Mouse (Mus musculus) neural tube, embryonic 15.5 days (tissue): ENCODE data around the gene Olfr609. TPM values are rescaled to one million over a fixed set of nuclear protein-coding genes. Genes with fewer than 3 reads are reported as not detected.
"Not testable (repeated sequence)": the region's sequence is repeated elsewhere in the genome, so short reads cannot be mapped to it uniquely, and the experiment has no call there.

Source experiments
- ATAC-seq: fragments of 200-750 bp; cut with Nextera tagmentation; 2 replicates; pipeline ENCODE4 v1.8.0; 2017; ENCODE audit warnings: mild to moderate bottlenecking, moderate TSS enrichment, moderate library complexity; ENCODE audit not compliant: low FRiP score
- H3K27ac ChIP-seq: fragments of 300-500 bp; sonication (generic); replicated peaks from 2 replicates; pipeline ENCODE4 v1.5.1; 2015; ENCODE audit warnings: mild to moderate bottlenecking, inconsistent platforms
- H3K27me3 ChIP-seq: fragments of 300-500 bp; sonication (generic); replicated peaks from 2 replicates; pipeline ENCODE4 v1.6.1; 2015; ENCODE audit warnings: inconsistent platforms
- H3K36me3 ChIP-seq: fragments of 300-500 bp; sonication (generic); 2 replicates; pipeline ENCODE4 v1.6.1; 2015; ENCODE audit warnings: inconsistent platforms
- H3K4me1 ChIP-seq: fragments of 300-500 bp; sonication (generic); 2 replicates; pipeline ENCODE4 v1.6.1; 2015; ENCODE audit warnings: inconsistent platforms
- H3K4me2 ChIP-seq: fragments of 300-500 bp; sonication (generic); 2 replicates; pipeline ENCODE4 v1.6.1; 2015; ENCODE audit warnings: inconsistent platforms, mild to moderate bottlenecking, moderate library complexity
- H3K4me3 ChIP-seq: fragments of 300-500 bp; sonication (generic); replicated peaks from 2 replicates; pipeline ENCODE4 v1.5.1; 2015; ENCODE audit warnings: mild to moderate bottlenecking, inconsistent platforms
- H3K9ac ChIP-seq: fragments of 300-500 bp; sonication (generic); replicated peaks from 2 replicates; pipeline ENCODE4 v1.6.1; 2015; ENCODE audit warnings: mild to moderate bottlenecking, inconsistent platforms
- H3K9me3 ChIP-seq: fragments of 300-500 bp; sonication (generic); replicated peaks from 2 replicates; pipeline ENCODE4 v1.6.1; 2016; ENCODE audit warnings: inconsistent platforms
- WGBS: fragments of 180-500 bp; shearing (Covaris S2); methylation state at CpG from one replicate; pipeline ENCODE4 v1.1.7; 2015; ENCODE audit warnings: mixed read lengths; 5-methylcytosine and 5-hydroxymethylcytosine counted together
- polyA plus RNA-seq: library from polyadenylated mRNA; unstranded; fragments of >200 nt; fragmentation: Nextera tagmentation; extraction: Ambion mirVana; gene quantifications from 2 replicates; pipeline ENCODE4 v1.2.1, GENCODE M21; 2015

Gene Olfr609
- polyA plus RNA-seq = not detected in 2 replicates

DNA sequence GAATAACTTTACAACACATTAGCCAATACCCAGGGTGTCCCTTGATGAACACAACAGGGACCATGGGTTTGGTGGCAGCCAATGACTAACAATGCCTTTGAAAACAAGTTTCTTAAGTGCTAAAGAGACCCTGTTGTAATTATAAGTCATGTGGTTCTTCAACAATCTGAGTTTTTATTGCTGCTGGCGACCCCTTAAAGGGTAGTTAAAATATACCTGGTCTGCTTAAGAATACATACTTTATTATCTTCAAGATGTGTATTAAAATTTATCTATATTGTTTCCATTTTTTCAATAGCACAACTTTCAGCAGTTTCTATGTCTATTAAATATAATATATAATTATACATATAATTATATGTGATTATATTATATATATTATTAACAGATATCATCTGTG lies at the start of gene Olfr609:
TSS of gene Olfr609 (minus strand) at position 101 of the 400 bp plus-strand sequence.
- no peaks in the 10 kb centered on the region for H3K4me1 ChIP-seq
- WGBS = 65% methylated on average over 1 of the region's 1 CpGs
- H3K27me3 ChIP-seq = no peaks in the 10 kb centered on the region
- no peaks in the 10 kb centered on the region for H3K36me3 ChIP-seq
- ATAC-seq = no peak
- no peak within 1 kb of the TSS for H3K4me3 ChIP-seq
- H3K4me2 ChIP-seq = no peak within 1 kb of the TSS
- H3K9ac ChIP-seq = no peak within 1 kb of the TSS
- H3K9me3 ChIP-seq = no peaks in the 10 kb centered on the region
- H3K27ac ChIP-seq = no peak within 1 kb of the TSS

DNA sequence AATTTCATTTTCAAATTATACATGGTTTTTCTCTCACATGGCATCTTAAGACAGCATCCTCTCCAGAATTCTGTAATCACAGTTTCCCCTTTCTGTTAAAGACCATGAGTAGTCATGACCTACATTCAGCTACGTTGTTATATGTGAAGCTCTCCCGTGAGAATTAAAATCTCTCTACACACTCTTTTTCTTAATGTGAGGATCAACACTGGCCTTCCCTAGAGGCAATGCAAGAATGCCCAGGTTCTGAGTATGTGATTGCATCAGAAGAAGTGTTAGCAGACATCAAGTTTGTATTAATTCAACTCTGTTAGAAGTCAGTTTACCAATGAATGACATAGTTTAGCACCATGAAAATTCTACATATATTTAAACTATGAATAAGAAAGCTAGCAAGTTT lies 44.8 kb upstream of the Olfr609 start, which contains the start of gene Olfr612:
TSS of gene Olfr612 (minus strand) at position 101 of the 400 bp plus-strand sequence.
- not testable (repeated sequence) for H3K36me3 ChIP-seq, H3K4me2 ChIP-seq, ATAC-seq, H3K9me3 ChIP-seq, H3K27ac ChIP-seq, H3K4me1 ChIP-seq, H3K9ac ChIP-seq, H3K4me3 ChIP-seq, H3K27me3 ChIP-seq
- 94% methylated on average over 2 of the region's 2 CpGs for whole genome bisulfite sequencing

GRCm38 (mm10) chr7:103520746-103521145 lies 22.9 kb upstream of the Olfr609 start, which contains the start of gene Olfr611:
Olfr611 (minus strand) TSS chr7:103520846.
- WGBS = 68% methylated on average over 1 of the region's 1 CpGs
- not testable (repeated sequence) for H3K9me3 ChIP-seq, H3K4me2 ChIP-seq, H3K27me3 ChIP-seq, H3K27ac ChIP-seq, H3K9ac ChIP-seq, H3K4me1 ChIP-seq, H3K36me3 ChIP-seq, H3K4me3 ChIP-seq, ATAC-seq

- no peaks in the 10 kb centered on the region for H3K9me3 ChIP-seq
- no peaks in the 10 kb centered on the region for H3K4me1 ChIP-seq
- no peaks in the 10 kb centered on the region for H3K27me3 ChIP-seq
- no peak within 1 kb of the TSS for H3K4me3 ChIP-seq
- 82% methylated on average over 2 of the region's 2 CpGs for WGBS
- H3K9ac ChIP-seq = no peak within 1 kb of the TSS
- no peak within 1 kb of the TSS for H3K27ac ChIP-seq
- no peak for ATAC-seq
- no peaks in the 10 kb centered on the region for H3K36me3 ChIP-seq
- no peak within 1 kb of the TSS for H3K4me2 ChIP-seq
These were observed 14.2 kb upstream of the Olfr609 start, which contains the start of gene Olfr610 for GRCm38 (mm10) chr7:103512022-103512421. Olfr610 (minus strand) TSS chr7:103512122.

DNA sequence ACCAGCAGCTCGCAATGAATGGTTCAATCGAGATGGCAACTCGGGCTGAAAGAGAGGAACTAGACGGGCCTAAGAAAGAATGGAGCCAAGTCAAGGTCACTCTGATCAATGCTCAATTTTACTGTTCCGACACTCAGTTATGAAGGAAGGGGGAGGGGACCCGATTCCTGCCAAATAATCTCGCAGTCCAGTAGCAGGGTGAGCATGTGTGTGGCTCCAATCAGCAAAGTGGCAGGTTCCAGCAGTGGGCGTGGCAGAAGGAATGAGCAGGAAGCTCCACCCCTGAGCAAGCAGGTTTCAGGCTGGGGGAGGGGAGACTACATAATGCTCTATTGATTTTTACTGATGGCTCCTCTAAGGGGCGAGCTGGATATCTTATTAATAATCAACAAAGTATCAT lies 20.8 kb downstream of the Olfr609 start:
- H3K27ac ChIP-seq, H3K27me3 ChIP-seq, H3K4me2 ChIP-seq, H3K9me3 ChIP-seq, ATAC-seq, H3K4me1 ChIP-seq, H3K9ac ChIP-seq, H3K36me3 ChIP-seq, H3K4me3 ChIP-seq: not testable (repeated sequence)
- 84% methylated on average over 9 of the region's 9 CpGs for WGBS

GRCm38 (mm10) chr7:103469577-103469976 lies 28.3 kb downstream of the Olfr609 start, which contains the start of gene Olfr608:
Olfr608 (plus strand) TSS chr7:103469877.
- ATAC-seq = no peak
- H3K4me2 ChIP-seq = no peak within 1 kb of the TSS
- H3K27ac ChIP-seq = no peak within 1 kb of the TSS
- H3K9me3 ChIP-seq = no peaks in the 10 kb centered on the region
- no peaks in the 10 kb centered on the region for H3K4me1 ChIP-seq
- no peaks in the 10 kb centered on the region for H3K27me3 ChIP-seq
- no peaks in the 10 kb centered on the region for H3K36me3 ChIP-seq
- no peak within 1 kb of the TSS for H3K9ac ChIP-seq
- no peak within 1 kb of the TSS for H3K4me3 ChIP-seq

DNA sequence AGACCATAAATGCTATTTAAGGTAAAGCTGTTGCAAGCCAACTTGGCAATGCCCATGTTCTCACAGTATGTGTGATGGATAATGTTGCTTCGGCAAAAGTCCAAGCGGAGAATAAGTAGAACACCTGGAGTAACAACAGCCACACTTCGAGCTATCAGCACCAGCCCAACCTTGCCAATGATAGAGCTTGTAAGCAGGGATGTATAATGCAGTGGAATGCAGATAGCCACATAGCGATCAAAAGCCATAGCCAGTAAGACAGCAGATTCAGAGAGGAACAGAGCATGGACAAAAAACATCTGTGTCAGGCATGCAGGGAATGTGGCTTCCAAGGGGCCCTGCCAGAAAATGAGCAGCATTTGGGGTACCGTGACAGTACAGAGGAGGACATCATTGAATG lies 37.3 kb downstream of the Olfr609 start:
- no peak for ATAC-seq
- H3K4me1 ChIP-seq = no peaks in the 10 kb centered on the region
- H3K4me2 ChIP-seq = no peak overlapping the region
- no peak overlapping the region for H3K9ac ChIP-seq
- 93% methylated on average over 5 of the region's 5 CpGs for WGBS
- H3K9me3 ChIP-seq = no peaks in the 10 kb centered on the region
- no peak overlapping the region for H3K4me3 ChIP-seq
- no peak overlapping the region for H3K27ac ChIP-seq
- no peaks in the 10 kb centered on the region for H3K27me3 ChIP-seq
- no peaks in the 10 kb centered on the region for H3K36me3 ChIP-seq

DNA sequence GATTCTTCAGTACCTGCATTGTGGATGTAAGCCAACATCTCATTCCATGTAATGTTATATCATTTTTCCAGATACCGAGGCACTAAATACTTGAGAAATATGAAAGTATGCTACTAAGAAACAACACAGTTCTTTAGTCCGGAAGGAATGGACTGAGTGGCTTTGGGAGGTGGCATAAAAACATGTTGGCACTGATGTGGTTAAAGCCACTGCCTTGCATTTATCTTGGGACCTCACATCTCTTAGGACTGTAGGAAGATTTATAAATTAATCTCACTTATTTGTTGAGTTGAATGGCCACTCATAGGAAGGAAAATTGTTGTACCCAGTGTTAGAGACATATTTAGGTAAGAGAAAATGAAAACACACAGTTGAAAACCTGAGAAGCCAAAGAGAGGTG lies 49.1 kb downstream of the Olfr609 start, which contains the start of gene Olfr606:
TSS of gene Olfr606 (plus strand) at position 301 of the 400 bp plus-strand sequence.
- Histone ChIP-seq H3K9me3 (no peaks in the 10 kb centered on the region), H3K4me2 (no peak within 1 kb of the TSS), H3K36me3 (no peaks in the 10 kb centered on the region), H3K27me3 (no peaks in the 10 kb centered on the region), H3K4me1 (no peaks in the 10 kb centered on the region), H3K9ac (no peak within 1 kb of the TSS), H3K4me3 (no peak within 1 kb of the TSS), H3K27ac (no peak within 1 kb of the TSS)
- ATAC-seq = no peak
- 94% methylated on average over 2 of the region's 2 CpGs for WGBS

- 84% methylated on average over 1 of the region's 1 CpGs for WGBS
- H3K4me3 ChIP-seq = no peak within 1 kb of the TSS
These were observed 52.5 kb downstream of the Olfr609 start, which contains the start of gene Olfr605 for GRCm38 (mm10) chr7:103445339-103445738. Olfr605 (minus strand) TSS chr7:103445439.

More at GRCm38 (mm10) chr7:103445339-103445738, 52.5 kb downstream of the Olfr609 start, which contains the start of gene Olfr605:
- Histone ChIP-seq H3K9ac (no peak within 1 kb of the TSS), H3K4me2 (no peak within 1 kb of the TSS), H3K4me1 (no peaks in the 10 kb centered on the region), H3K27ac (no peak within 1 kb of the TSS), H3K36me3 (no peaks in the 10 kb centered on the region), H3K27me3 (no peaks in the 10 kb centered on the region), H3K9me3 (no peaks in the 10 kb centered on the region)
- no peak for ATAC-seq

Other genes with a start within 250 kb of the Olfr609 start
- not detected in 2 replicates for gene Usp17ld, start 245.6 kb downstream of the Olfr609 start, polyA plus RNA-seq
- not detected in 2 replicates for gene Olfr596, start 192.4 kb downstream of the Olfr609 start, polyA plus RNA-seq
- not detected in 2 replicates for gene Olfr597, start 181.7 kb downstream of the Olfr609 start, polyA plus RNA-seq
- gene Olfr598, start 174.5 kb downstream of the Olfr609 start, polyA plus RNA-seq = not detected in 2 replicates
- gene Olfr599, start 162.1 kb downstream of the Olfr609 start, polyA plus RNA-seq = not detected in 2 replicates
- gene Olfr600, start 148.4 kb downstream of the Olfr609 start, polyA plus RNA-seq = not detected in 2 replicates
- not detected in 2 replicates for gene Olfr601, start 135.4 kb downstream of the Olfr609 start, polyA plus RNA-seq
- gene Olfr603, start 111.9 kb downstream of the Olfr609 start, polyA plus RNA-seq = not detected in 2 replicates
- not detected in 2 replicates for gene Usp17lc, start 83.0 kb downstream of the Olfr609 start, polyA plus RNA-seq
- gene Olfr605, start 52.6 kb downstream of the Olfr609 start, polyA plus RNA-seq = not detected in 2 replicates
- gene Olfr606, start 49.0 kb downstream of the Olfr609 start, polyA plus RNA-seq = not detected in 2 replicates
- not detected in 2 replicates for gene Olfr607, start 33.9 kb downstream of the Olfr609 start, polyA plus RNA-seq
- not detected in 2 replicates for gene Olfr608, start 28.2 kb downstream of the Olfr609 start, polyA plus RNA-seq
- gene Olfr610, start 14.1 kb upstream of the Olfr609 start, polyA plus RNA-seq = not detected in 2 replicates
- not detected in 2 replicates for gene Olfr611, start 22.8 kb upstream of the Olfr609 start, polyA plus RNA-seq
- not detected in 2 replicates for gene Olfr612, start 44.7 kb upstream of the Olfr609 start, polyA plus RNA-seq
- gene Olfr613, start 50.0 kb upstream of the Olfr609 start, polyA plus RNA-seq = not detected in 2 replicates
- gene Olfr615, start 58.0 kb upstream of the Olfr609 start, polyA plus RNA-seq = not detected in 2 replicates
- not detected in 2 replicates for gene Olfr616, start 71.1 kb upstream of the Olfr609 start, polyA plus RNA-seq
- gene Olfr617, start 75.0 kb upstream of the Olfr609 start, polyA plus RNA-seq = not detected in 2 replicates
- gene Olfr618, start 92.0 kb upstream of the Olfr609 start, polyA plus RNA-seq = not detected in 2 replicates
- not detected in 2 replicates for gene Olfr619, start 102.5 kb upstream of the Olfr609 start, polyA plus RNA-seq
- not detected in 2 replicates for gene Olfr620, start 114.5 kb upstream of the Olfr609 start, polyA plus RNA-seq
- gene Olfr622, start 144.6 kb upstream of the Olfr609 start, polyA plus RNA-seq = not detected in 2 replicates
- gene Olfr623, start 165.6 kb upstream of the Olfr609 start, polyA plus RNA-seq = not detected in 2 replicates
- gene Olfr624, start 173.1 kb upstream of the Olfr609 start, polyA plus RNA-seq = 0.03 TPM in 1 of 2 replicates, not detected in the other
- not detected in 2 replicates for gene Olfr625-ps1, start 184.7 kb upstream of the Olfr609 start, polyA plus RNA-seq
- not detected in 2 replicates for gene Olfr243, start 216.6 kb upstream of the Olfr609 start, polyA plus RNA-seq
- gene Olfr628, start 232.3 kb upstream of the Olfr609 start, polyA plus RNA-seq = not detected in 2 replicates
- gene Olfr629, start 246.9 kb upstream of the Olfr609 start, polyA plus RNA-seq = not detected in 2 replicates